Mouse (Mus musculus) T-cell, adult 2 months (primary cell): ENCODE data around the gene Hes3.

Experiments
- DNase-seq: peaks from one replicate; pipeline ENCODE4 v3.0.0; 2022; ENCODE audit warnings: low spot score

Gene Hes3

DNA sequence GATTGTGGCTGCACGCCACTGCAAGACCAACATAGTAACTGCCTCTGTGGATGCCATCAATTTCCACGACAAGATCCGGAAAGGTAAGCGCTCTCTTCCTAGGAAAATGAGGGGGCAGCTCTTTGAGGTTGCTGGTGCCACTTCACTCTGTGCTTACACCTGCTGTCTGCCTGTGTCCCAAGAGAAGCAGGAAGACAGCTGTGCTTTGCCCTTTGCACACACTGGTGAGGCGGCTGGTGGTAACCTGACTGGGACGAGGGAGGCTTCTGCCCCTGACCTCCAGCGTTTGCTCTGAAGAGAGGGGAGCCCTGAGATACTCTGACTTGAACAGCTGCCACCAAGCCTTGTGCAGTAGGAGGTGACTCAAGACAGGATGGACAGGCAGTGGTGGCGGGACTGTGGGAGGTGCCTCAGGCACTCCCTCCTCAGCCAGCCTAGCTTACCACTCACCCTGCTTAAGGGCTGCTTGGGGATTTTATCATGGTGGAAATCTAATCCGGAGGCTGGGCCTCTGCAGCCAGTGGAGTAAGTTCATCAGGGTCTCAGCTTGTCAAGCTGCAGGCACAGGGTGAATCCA lies 38.2 kb downstream of the Hes3 start:
- no peak for DNase-seq

DNA sequence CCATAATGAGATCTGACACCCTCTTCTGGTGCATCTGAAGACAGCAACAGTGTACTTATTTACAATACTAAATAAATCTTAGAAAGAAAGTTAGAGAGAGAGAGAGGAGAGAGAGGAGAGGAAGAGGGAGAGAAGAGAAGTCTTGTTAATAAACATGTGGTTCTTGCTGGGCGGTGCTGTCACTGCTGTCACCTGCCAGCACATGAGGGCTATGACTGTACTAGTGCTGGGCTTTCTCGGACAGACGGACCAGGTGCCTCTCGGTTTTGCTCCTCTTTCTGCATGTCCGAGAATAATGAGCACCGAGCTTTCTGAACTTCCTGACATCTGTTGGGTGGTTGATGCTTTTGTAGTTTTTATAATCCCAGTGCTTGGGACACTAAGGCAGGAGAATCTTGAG lies 40.8 kb downstream of the Hes3 start:
- DNase-seq: no peak

GRCm38 (mm10) chr4:152247195-152247594 lies 44.3 kb downstream of the Hes3 start:
- DNase-seq: peak; percentile 10

GRCm38 (mm10) chr4:152246011-152246410 lies 45.5 kb downstream of the Hes3 start:
- no peak for DNase-seq

DNA sequence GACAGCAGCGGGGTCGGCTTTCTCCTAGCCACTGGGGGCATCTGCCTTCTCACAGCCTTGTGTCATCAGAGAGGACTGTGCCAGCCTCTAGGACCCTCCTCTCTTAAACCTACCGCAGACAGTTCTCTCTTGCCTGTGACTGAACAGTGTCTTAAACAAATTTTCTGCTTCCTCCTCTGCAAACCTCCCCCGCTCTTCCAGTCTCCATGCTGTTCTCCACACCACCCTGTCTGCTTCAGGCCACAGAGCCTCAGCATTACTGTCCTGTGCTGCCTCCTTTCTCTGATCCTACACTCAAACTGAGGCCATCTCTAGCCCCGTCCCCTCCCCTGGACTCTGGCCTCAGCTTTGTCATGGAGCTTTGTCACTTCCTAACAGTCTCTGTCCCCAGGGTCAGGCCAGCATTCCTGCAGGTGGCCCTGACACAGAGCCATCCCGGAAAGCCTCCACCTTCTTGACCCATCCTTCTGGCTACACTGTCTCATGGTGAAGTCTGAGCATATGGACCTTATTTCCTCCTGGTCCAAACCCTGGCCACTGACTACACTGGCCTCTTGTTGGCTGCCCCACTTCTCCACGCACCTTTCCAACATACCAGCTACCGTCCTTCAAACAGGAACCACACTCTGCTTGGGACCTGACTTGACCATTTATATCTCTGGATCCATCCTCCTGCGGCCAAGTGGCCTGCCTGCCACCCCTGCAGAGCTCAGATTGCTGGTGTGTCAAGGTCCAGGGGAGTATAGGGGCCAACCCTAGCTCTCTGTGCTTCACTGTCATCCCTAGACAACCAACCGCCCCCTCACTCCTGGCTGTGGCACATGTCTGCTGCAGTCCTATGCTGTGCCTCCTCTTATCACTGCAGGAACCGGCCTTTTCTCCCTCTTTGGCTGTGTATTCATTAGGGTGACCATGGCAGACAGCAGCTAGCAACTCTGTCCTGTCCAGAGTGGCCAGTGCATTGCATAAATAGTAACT lies 46.6 kb downstream of the Hes3 start:
- no peak for DNase-seq

DNA sequence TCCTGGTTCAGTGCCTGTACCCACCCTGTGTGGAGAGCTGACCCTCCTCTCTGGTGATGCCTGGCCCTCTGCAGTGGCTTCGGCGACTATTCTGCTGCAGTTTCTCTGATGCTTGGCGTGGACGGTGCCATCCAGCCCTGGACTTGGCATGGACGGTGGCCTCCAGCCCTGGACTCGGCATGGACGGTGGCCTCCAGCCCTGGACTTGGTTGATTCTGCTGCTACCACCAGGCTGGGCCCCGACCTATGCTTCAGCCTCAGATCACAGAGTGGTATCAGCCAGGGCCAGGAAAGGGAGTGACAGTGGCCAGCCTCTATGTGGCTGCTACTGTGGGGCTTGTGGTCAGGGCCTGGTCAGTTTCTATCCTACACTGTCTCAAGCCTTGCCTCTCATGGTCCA lies 47.5 kb downstream of the Hes3 start:
- DNase-seq: no peak

DNA sequence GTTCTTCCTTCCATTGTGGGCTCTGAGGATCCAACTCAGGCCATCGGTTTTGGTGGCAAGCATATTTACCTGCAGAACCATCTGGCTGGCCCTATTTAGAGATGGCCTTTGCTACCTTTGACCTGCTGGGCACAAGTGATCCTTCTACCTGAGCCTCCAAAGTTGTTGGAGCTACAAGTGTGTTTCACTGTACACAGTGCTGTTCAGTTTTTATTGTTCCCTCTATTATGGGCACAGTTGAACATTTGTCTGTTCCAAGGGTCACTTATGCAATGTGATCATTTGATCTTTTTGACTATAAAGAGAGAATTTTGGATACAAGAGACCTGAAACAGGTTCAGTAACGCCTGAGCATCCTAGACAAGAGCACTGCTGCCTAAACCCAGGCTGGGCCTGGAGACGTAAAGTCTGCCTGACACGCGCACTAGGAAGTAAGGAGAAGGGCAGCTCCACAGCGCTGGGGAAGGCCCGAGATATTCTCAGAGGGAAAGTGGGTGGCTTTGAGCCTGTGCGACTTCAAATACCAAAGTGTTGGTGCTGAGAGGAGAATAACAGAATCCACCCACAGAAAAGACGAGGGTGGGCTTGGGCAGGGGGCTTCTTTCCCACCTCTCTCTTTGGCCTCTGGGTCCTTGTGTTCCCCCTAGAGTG lies 48.1 kb downstream of the Hes3 start:
- DNase-seq: no peak

- no peak for DNase-seq
These were observed 51.5 kb downstream of the Hes3 start for GRCm38 (mm10) chr4:152239974-152240373.
